Mouse (Mus musculus) C2C12 (cell line): ENCODE results near the gene Olfr228. TPM values are rescaled to one million over a fixed set of nuclear protein-coding genes. Genes with fewer than 3 reads are reported as not detected.

ENCODE experiments used
- polyA plus RNA-seq: library from polyadenylated mRNA; unstranded; fragments of >200 nt; fragmentation: generic; extraction: Trizol; gene quantifications from one replicate; pipeline ENCODE4 v1.2.1, GENCODE M21; 2012; ENCODE audit warnings: missing spikeins

The Olfr228 gene
- polyA plus RNA-seq, 1 experiment: not detected

Other genes starting within 250 kb of the Olfr228 start
- gene Olfr1048, start 247.1 kb downstream of the Olfr228 start, polyA plus RNA-seq: not detected
- not detected for gene Olfr1049, start 229.1 kb downstream of the Olfr228 start, polyA plus RNA-seq
- not detected for gene Olfr1051, start 208.3 kb downstream of the Olfr228 start, polyA plus RNA-seq
- not detected for gene Olfr1052, start 194.9 kb downstream of the Olfr228 start, polyA plus RNA-seq
- gene Olfr1053, start 172.1 kb downstream of the Olfr228 start, polyA plus RNA-seq: not detected
- gene Olfr1054, start 152.0 kb downstream of the Olfr228 start, polyA plus RNA-seq: not detected
- gene Olfr1055, start 137.1 kb downstream of the Olfr228 start, polyA plus RNA-seq: not detected
- gene Olfr1056, start 124.9 kb downstream of the Olfr228 start, polyA plus RNA-seq: not detected
- gene Olfr1057, start 109.0 kb downstream of the Olfr228 start, polyA plus RNA-seq: not detected
- gene Olfr1058, start 98.8 kb downstream of the Olfr228 start, polyA plus RNA-seq: not detected
- gene Olfr1061, start 73.3 kb downstream of the Olfr228 start, polyA plus RNA-seq: not detected
- not detected for gene Olfr1062, start 60.6 kb downstream of the Olfr228 start, polyA plus RNA-seq
- not detected for gene Olfr1065, start 36.8 kb downstream of the Olfr228 start, polyA plus RNA-seq
- not detected for gene Olfr1066, start 31.1 kb downstream of the Olfr228 start, polyA plus RNA-seq
- not detected for gene Olfr1076, start 21.1 kb upstream of the Olfr228 start, polyA plus RNA-seq
- not detected for gene Olfr1079, start 55.1 kb upstream of the Olfr228 start, polyA plus RNA-seq
- not detected for gene Olfr1080, start 70.8 kb upstream of the Olfr228 start, polyA plus RNA-seq
- gene Olfr1082, start 111.6 kb upstream of the Olfr228 start, polyA plus RNA-seq: not detected
- not detected for gene Olfr1084, start 152.3 kb upstream of the Olfr228 start, polyA plus RNA-seq
- gene Olfr1085, start 174.6 kb upstream of the Olfr228 start, polyA plus RNA-seq: not detected
- gene Olfr1086, start 192.7 kb upstream of the Olfr228 start, polyA plus RNA-seq: not detected
- not detected for gene Olfr1087, start 211.0 kb upstream of the Olfr228 start, polyA plus RNA-seq
- gene Olfr1089, start 246.3 kb upstream of the Olfr228 start, polyA plus RNA-seq: not detected